Mouse (Mus musculus) ovary, postnatal 14 days (tissue): ENCODE results near the gene Sar1a.

ENCODE experiments used
- DNase-seq: peaks from one replicate; pipeline ENCODE4 v3.0.0; 2022; ENCODE audit warnings: low spot score

Gene Sar1a

GRCm38 (mm10) chr10:61734377-61734776 lies 54.3 kb downstream of the Sar1a start:
- DNase-seq = no peak

DNA sequence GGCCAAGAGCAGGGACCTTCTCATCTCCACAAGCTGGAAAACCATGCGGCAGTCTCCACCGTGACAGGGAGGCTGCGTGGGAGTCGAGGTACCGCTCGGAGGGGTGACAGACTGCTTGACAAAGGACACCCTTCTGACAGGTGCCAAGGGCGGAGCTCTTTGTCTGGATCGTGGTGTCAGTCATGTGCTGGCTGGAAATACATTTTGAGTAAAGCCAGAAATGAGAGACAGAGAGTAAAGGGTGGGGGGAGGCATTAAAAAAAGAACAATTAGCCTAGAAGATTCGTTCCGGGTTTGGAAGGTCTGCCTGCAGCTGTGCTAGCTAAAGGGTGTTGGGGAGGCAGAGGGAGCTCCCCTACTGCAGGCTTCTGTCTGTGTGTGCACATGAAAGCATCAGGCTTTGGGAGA lies 56.6 kb downstream of the Sar1a start:
- no peak for DNase-seq

DNA sequence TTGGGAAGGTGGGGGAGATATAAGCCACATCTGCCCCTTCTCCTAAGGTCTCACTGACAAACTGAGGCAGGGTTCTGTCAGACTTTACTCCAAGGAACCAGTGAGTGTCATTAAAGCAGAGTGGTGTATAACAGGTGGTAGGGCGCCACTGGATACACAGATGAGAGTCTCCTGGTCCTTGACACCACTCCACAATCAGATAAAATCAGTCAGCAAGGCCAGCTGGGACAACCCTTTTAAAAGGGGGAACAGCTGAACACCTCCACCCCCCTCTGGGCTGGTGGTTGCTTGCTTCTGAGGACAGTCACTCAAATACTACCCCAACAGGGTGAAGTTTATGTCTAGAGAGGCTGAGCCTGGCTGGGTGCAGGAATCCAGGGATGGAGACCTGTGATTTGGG lies 57.4 kb downstream of the Sar1a start:
- no peak for DNase-seq

- no peak for DNase-seq
Observed at GRCm38 (mm10) chr10:61738126-61738525, 58.0 kb downstream of the Sar1a start.

GRCm38 (mm10) chr10:61741306-61741705 lies 61.2 kb downstream of the Sar1a start:
- no peak for DNase-seq

DNA sequence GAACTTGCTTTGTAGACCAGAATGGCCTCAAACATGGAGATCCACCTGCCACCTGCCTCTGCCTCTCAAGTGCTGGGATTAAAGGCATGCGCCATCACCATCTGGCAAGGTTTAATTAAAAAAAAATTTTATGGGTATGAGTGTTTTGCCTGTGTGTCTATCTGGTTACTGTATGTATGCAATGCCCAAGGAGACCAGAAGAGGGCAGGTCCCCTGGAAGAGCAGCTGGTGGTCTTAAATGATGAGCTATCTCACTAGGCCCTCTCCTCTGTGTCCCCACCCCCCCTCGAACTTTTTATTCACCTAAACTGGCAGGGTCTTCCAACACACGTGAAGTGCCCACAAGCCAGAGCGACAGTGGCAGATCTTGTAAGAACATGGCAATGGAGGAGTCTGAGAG lies 61.8 kb downstream of the Sar1a start:
- no peak for DNase-seq

GRCm38 (mm10) chr10:61742336-61742735 lies 62.2 kb downstream of the Sar1a start:
- DNase-seq = no peak
